Mouse (Mus musculus): ENCODE measurements around the gene Zyx. TPM values are rescaled to one million over a fixed set of nuclear protein-coding genes. Genes with fewer than 3 reads are reported as not detected.

Gene Zyx
- total and polyA plus RNA-seq, 3 experiments: 19.1 to 319 (median 70.2) TPM

- no peak for TF ChIP-seq CTCF (IDR thresholded peaks at IDR 0.05; ENCODE audit: low read depth, low read length)
- DNase-seq (ENCODE audit: low spot score): no peak
- Histone ChIP-seq H3K9me3 (replicated peaks) (no peaks in the 10 kb centered on the region), H3K27me3 (ENCODE audit: insufficient read depth, low read length) (peaks cover 23% of the 10 kb centered on the region), H3K36me3 (replicated peaks) (peaks cover 17% of the 10 kb centered on the region), H3K4me1 (ENCODE audit: insufficient read depth, low read depth, low read length) (no peaks in the 10 kb centered on the region; the same call in 1 of the 2 replicates), H3K4me3 (ENCODE audit: low read depth, low read length) (no peak overlapping the region)
- ATAC-seq (ENCODE audit: extremely low read depth, insufficient number of reproducible peaks, low FRiP score, poor library complexity, severe bottlenecking): no peak
Measured at GRCm38 (mm10) chr6:42362497-42362896, 13.1 kb downstream of the Zyx start.

DNA sequence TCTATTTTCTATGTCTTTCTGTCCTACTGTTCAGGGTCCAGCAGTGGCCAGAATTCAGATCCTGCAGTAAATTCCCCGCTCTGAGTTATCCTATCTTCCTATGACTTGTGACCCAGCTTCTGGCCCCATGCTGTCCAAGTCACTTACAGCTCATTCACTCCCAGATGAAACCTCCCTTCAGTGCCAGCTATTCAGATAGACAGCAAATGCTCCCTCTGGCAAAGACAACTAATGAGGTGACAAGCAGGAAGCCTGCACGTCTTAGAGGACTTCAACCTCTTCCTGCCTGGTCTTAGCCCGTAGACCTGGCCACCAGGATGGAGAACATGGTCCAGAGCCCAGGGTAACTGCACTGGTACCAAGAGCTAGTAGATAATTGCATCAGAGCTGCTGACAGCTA, 13.5 kb downstream of the Zyx start:
- H3K4me1 ChIP-seq (ENCODE audit: insufficient read depth, low read depth, low read length): no peaks in the 10 kb centered on the region; the same call in 1 of the 2 replicates
- H3K36me3 ChIP-seq (replicated peaks): peaks cover 12% of the 10 kb centered on the region
- no peak for ATAC-seq (ENCODE audit: extremely low read depth, insufficient number of reproducible peaks, low FRiP score, poor library complexity, severe bottlenecking)

GRCm38 (mm10) chr6:42364066-42364465, 14.6 kb downstream of the Zyx start:
- no peaks in the 10 kb centered on the region; the same call in 1 of the 2 replicates for H3K4me1 ChIP-seq (ENCODE audit: insufficient read depth, low read depth, low read length)
- no peak for ATAC-seq (ENCODE audit: extremely low read depth, insufficient number of reproducible peaks, low FRiP score, poor library complexity, severe bottlenecking)
- DNase-seq (ENCODE audit: low spot score): no peak

More for the DNA sequence above, 13.5 kb downstream of the Zyx start:
- DNase-seq (ENCODE audit: low spot score): no peak
- Histone ChIP-seq H3K9me3 (replicated peaks) (no peaks in the 10 kb centered on the region), H3K27me3 (ENCODE audit: insufficient read depth, low read length) (peaks cover 23% of the 10 kb centered on the region), H3K4me3 (ENCODE audit: low read depth, low read length) (no peak overlapping the region)
- TF ChIP-seq GATA2 (IDR thresholded peaks at IDR 0.05; ENCODE audit: borderline replicate concordance, low read depth, low read length): no peak
- no peak for TF ChIP-seq TAL1 (conservative IDR thresholded peaks at IDR 0.05; ENCODE audit: low read depth, low read length)
- TF ChIP-seq CTCF (IDR thresholded peaks at IDR 0.05; ENCODE audit: low read depth, low read length): no peak
- no peak for TF ChIP-seq GATA1 (IDR thresholded peaks at IDR 0.05; ENCODE audit: borderline replicate concordance, low read length)
- TF ChIP-seq POLR2AphosphoS5 (IDR thresholded peaks at IDR 0.05; ENCODE audit: insufficient replicate concordance, low read depth, low read length): no peak

DNA sequence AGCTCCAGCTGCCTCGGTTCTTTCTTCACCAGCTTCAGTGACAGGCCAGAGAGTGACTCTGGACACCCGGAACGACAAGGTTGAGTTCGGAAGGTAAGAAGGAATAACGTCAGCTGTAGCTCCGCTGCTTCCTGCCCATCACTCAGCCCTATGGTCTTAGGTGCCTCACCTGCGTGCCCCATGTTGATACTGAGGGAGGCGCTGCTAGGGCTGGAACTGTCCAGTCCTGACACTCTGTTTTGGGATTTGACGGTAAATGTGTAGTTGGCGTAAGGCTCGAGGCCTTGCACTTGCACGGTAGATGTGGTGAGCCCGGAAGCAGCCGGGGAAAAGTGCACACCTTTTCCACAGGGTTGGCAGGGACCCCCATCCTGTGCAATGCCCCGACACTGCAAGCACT, 15.2 kb downstream of the Zyx start:
- Histone ChIP-seq H3K9me3 (replicated peaks) (no peaks in the 10 kb centered on the region), H3K27me3 (ENCODE audit: insufficient read depth, low read length) (peaks cover 23% of the 10 kb centered on the region), H3K4me3 (ENCODE audit: low read depth, low read length) (no peak overlapping the region), H3K4me1 (ENCODE audit: insufficient read depth, low read depth, low read length) (no peaks in the 10 kb centered on the region; the same call in 1 of the 2 replicates), H3K36me3 (replicated peaks) (peaks cover 2% of the 10 kb centered on the region)
- ATAC-seq (ENCODE audit: extremely low read depth, insufficient number of reproducible peaks, low FRiP score, poor library complexity, severe bottlenecking) (no peak), DNase-seq (ENCODE audit: low spot score) (no peak)
- TF ChIP-seq TAL1 (conservative IDR thresholded peaks at IDR 0.05; ENCODE audit: low read depth, low read length): no peak
- TF ChIP-seq CTCF (IDR thresholded peaks at IDR 0.05; ENCODE audit: low read depth, low read length): no peak
- TF ChIP-seq POLR2AphosphoS5 (IDR thresholded peaks at IDR 0.05; ENCODE audit: insufficient replicate concordance, low read depth, low read length): no peak
- no peak for TF ChIP-seq GATA1 (IDR thresholded peaks at IDR 0.05; ENCODE audit: borderline replicate concordance, low read length)
- TF ChIP-seq GATA2 (IDR thresholded peaks at IDR 0.05; ENCODE audit: borderline replicate concordance, low read depth, low read length): no peak

More at GRCm38 (mm10) chr6:42364066-42364465, 14.6 kb downstream of the Zyx start:
- H3K9me3 ChIP-seq (replicated peaks): no peaks in the 10 kb centered on the region
- H3K4me3 ChIP-seq (ENCODE audit: low read depth, low read length): no peak overlapping the region
- TF ChIP-seq TAL1 (conservative IDR thresholded peaks at IDR 0.05; ENCODE audit: low read depth, low read length) (no peak), GATA2 (IDR thresholded peaks at IDR 0.05; ENCODE audit: borderline replicate concordance, low read depth, low read length) (no peak), POLR2AphosphoS5 (IDR thresholded peaks at IDR 0.05; ENCODE audit: insufficient replicate concordance, low read depth, low read length) (no peak), GATA1 (IDR thresholded peaks at IDR 0.05; ENCODE audit: borderline replicate concordance, low read length) (no peak), CTCF (IDR thresholded peaks at IDR 0.05; ENCODE audit: low read depth, low read length) (no peak)
- peaks cover 23% of the 10 kb centered on the region for H3K27me3 ChIP-seq (ENCODE audit: insufficient read depth, low read length)
- peaks cover 5% of the 10 kb centered on the region for H3K36me3 ChIP-seq (replicated peaks)

DNA sequence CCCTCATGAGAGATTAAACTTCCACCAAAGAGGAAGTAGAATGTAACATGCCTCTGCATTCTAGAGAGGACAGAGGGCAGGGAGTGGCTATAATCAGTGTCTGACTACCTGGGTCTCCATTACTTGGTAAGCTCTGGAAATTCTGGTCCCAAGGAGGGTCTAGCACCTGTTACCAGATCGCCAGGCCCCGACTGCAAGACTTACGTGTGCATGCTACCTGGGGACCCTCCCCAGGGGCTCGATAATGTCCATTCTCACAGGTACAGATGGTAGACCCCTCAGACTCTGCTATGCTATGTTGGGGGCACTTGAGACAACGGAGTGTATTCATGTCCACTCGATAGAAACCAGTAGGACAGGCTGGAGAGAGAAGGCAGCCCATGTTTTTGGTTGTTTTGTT, 15.8 kb downstream of the Zyx start:
- DNase-seq (ENCODE audit: low spot score): no peak
- Histone ChIP-seq H3K4me1 (ENCODE audit: insufficient read depth, low read depth, low read length) (no peaks in the 10 kb centered on the region; the same call in 1 of the 2 replicates), H3K27me3 (ENCODE audit: insufficient read depth, low read length) (peaks cover 23% of the 10 kb centered on the region), H3K9me3 (replicated peaks) (no peaks in the 10 kb centered on the region), H3K4me3 (ENCODE audit: low read depth, low read length) (no peak overlapping the region), H3K36me3 (replicated peaks) (no peaks in the 10 kb centered on the region)
- TF ChIP-seq POLR2AphosphoS5 (IDR thresholded peaks at IDR 0.05; ENCODE audit: insufficient replicate concordance, low read depth, low read length) (no peak), TAL1 (conservative IDR thresholded peaks at IDR 0.05; ENCODE audit: low read depth, low read length) (no peak), GATA2 (IDR thresholded peaks at IDR 0.05; ENCODE audit: borderline replicate concordance, low read depth, low read length) (no peak), CTCF (IDR thresholded peaks at IDR 0.05; ENCODE audit: low read depth, low read length) (no peak), GATA1 (IDR thresholded peaks at IDR 0.05; ENCODE audit: borderline replicate concordance, low read length) (no peak)
- no peak for ATAC-seq (ENCODE audit: extremely low read depth, insufficient number of reproducible peaks, low FRiP score, poor library complexity, severe bottlenecking)

- H3K4me3 ChIP-seq (ENCODE audit: low read depth, low read length): no peak overlapping the region
- peaks cover 4% of the 10 kb centered on the region; the same call in 1 of the 2 replicates for H3K4me1 ChIP-seq (ENCODE audit: insufficient read depth, low read depth, low read length)
- no peaks in the 10 kb centered on the region for H3K9me3 ChIP-seq (replicated peaks)
- H3K36me3 ChIP-seq (replicated peaks): no peaks in the 10 kb centered on the region
- H3K27me3 ChIP-seq (ENCODE audit: insufficient read depth, low read length): peaks cover 34% of the 10 kb centered on the region
- DNase-seq (ENCODE audit: low spot score) (no peak), ATAC-seq (ENCODE audit: extremely low read depth, insufficient number of reproducible peaks, low FRiP score, poor library complexity, severe bottlenecking) (no peak)
- TF ChIP-seq GATA1 (IDR thresholded peaks at IDR 0.05; ENCODE audit: borderline replicate concordance, low read length) (no peak), TAL1 (conservative IDR thresholded peaks at IDR 0.05; ENCODE audit: low read depth, low read length) (no peak), CTCF (IDR thresholded peaks at IDR 0.05; ENCODE audit: low read depth, low read length) (no peak), GATA2 (IDR thresholded peaks at IDR 0.05; ENCODE audit: borderline replicate concordance, low read depth, low read length) (no peak), POLR2AphosphoS5 (IDR thresholded peaks at IDR 0.05; ENCODE audit: insufficient replicate concordance, low read depth, low read length) (no peak)
Measured at GRCm38 (mm10) chr6:42369870-42370269, 20.4 kb downstream of the Zyx start.
